9 mouse cellular contexts compared by ENCODE assay signal in genomic region chr4:140592217-140592759, GRCm38 (mm10).
DNase-seq lines count a peak whose midpoint lies in the region; ATAC-seq lines count a peak whose summit lies in the region.
"Had no signal": no experiment of that assay in that cellular context is flagged by ENCODE, and none has a peak within 500 bp of the region (broad histone marks: within the 10 kb centered on the region; RNA-seq: fewer than 3 reads in every experiment).

No protein-coding gene starts in this region.

- no peaks in the 10 kb centered on the region for H3K36me3 ChIP-seq in embryonic facial prominence, embryonic 11.5 days (replicated peaks; ENCODE audit: control insufficient read depth, insufficient read depth, low read depth, low read length)
- H3K36me3 ChIP-seq in heart, embryonic 15.5 days: peaks cover 22% of the 10 kb centered on the region
- H3K36me3 ChIP-seq in liver, embryonic 16.5 days (ENCODE audit: control insufficient read depth, insufficient read depth): peaks cover under 1% of the 10 kb centered on the region; the same call in 1 of the 2 replicates

- H3K4me1 ChIP-seq in embryonic facial prominence, embryonic 11.5 days (ENCODE audit: control insufficient read depth, insufficient read depth, low read length): no peaks in the 10 kb centered on the region
- H3K4me1 ChIP-seq in heart, embryonic 15.5 days (replicated peaks): peaks cover 3% of the 10 kb centered on the region; the same call in 1 of the 2 replicates
- H3K4me1 ChIP-seq in liver, embryonic 16.5 days (ENCODE audit: control insufficient read depth, low read depth, low read length): no peaks in the 10 kb centered on the region
- H3K4me1 ChIP-seq: embryonic facial prominence, embryonic 12.5 days had no signal

- peak; percentile 73 for DNase-seq in A20 (ENCODE audit: low read depth, low spot score)
- peak; percentile 88 for DNase-seq in adrenal gland, postnatal 25 days
- DNase-seq in embryonic facial prominence, embryonic 11.5 days (ENCODE audit: low spot score): peak; percentile 87
- peak; percentile 95 for DNase-seq in kidney, postnatal 10 days
- DNase-seq in ovary, adult 18-20 months (ENCODE audit: low spot score): peak; percentile 37
- peak; percentile 86 for DNase-seq in thymus, postnatal 0 days (ENCODE audit: low spot score)

- no peaks in the 10 kb centered on the region for H3K9me3 ChIP-seq in embryonic facial prominence, embryonic 11.5 days (replicated peaks; ENCODE audit: control insufficient read depth, low read length)
- H3K9me3 ChIP-seq in heart, embryonic 15.5 days (replicated peaks): no peaks in the 10 kb centered on the region
- H3K9me3 ChIP-seq in liver, embryonic 16.5 days (replicated peaks; ENCODE audit: control insufficient read depth, low read length): no peaks in the 10 kb centered on the region

- no peak overlapping the region for H3K9ac ChIP-seq in embryonic facial prominence, embryonic 11.5 days (replicated peaks; ENCODE audit: low read length)
- H3K9ac ChIP-seq in heart, embryonic 15.5 days: no peak overlapping the region
- H3K9ac ChIP-seq in liver, embryonic 16.5 days (ENCODE audit: low read depth, low read length): no peak overlapping the region
- H3K9ac ChIP-seq: embryonic facial prominence, embryonic 12.5 days had no signal

- no peaks in the 10 kb centered on the region for H3K27me3 ChIP-seq in embryonic facial prominence, embryonic 11.5 days (ENCODE audit: control insufficient read depth, insufficient read depth, low read length)
- H3K27me3 ChIP-seq in heart, embryonic 15.5 days: no peaks in the 10 kb centered on the region
- no peaks in the 10 kb centered on the region for H3K27me3 ChIP-seq in liver, embryonic 16.5 days (ENCODE audit: control insufficient read depth, insufficient read depth, low read depth, low read length)
- H3K27me3 ChIP-seq: embryonic facial prominence, embryonic 12.5 days had no signal

- 23% methylated on average over 11 of the region's 11 CpGs for WGBS in embryonic facial prominence, embryonic 11.5 days
- 27% methylated on average over 11 of the region's 11 CpGs for WGBS in heart, embryonic 15.5 days
- WGBS in liver, embryonic 16.5 days (ENCODE audit: insufficient replicate concordance): 19% methylated on average over 11 of the region's 11 CpGs

- H3K4me2 ChIP-seq in embryonic facial prominence, embryonic 11.5 days (ENCODE audit: low read depth, low read length): no peak overlapping the region
- no peak overlapping the region for H3K4me2 ChIP-seq in heart, embryonic 15.5 days
- no peak overlapping the region for H3K4me2 ChIP-seq in liver, embryonic 16.5 days (ENCODE audit: low read depth, low read length)
- H3K4me2 ChIP-seq: embryonic facial prominence, embryonic 12.5 days had no signal

- no peak overlapping the region for H3K27ac ChIP-seq in embryonic facial prominence, embryonic 11.5 days (replicated peaks; ENCODE audit: low read depth, low read length)
- H3K27ac ChIP-seq in heart, embryonic 15.5 days: no peak overlapping the region
- H3K27ac ChIP-seq in liver, embryonic 16.5 days (ENCODE audit: low read length): no peak overlapping the region
- H3K27ac ChIP-seq: embryonic facial prominence, embryonic 12.5 days had no signal

- H3K4me3 ChIP-seq in embryonic facial prominence, embryonic 11.5 days (ENCODE audit: low read depth, low read length): no peak overlapping the region
- no peak overlapping the region for H3K4me3 ChIP-seq in heart, embryonic 15.5 days
- H3K4me3 ChIP-seq in liver, embryonic 16.5 days (ENCODE audit: low read depth, low read length): no peak overlapping the region
- H3K4me3 ChIP-seq: embryonic facial prominence, embryonic 12.5 days had no signal

- ATAC-seq in embryonic facial prominence, embryonic 11.5 days (replicated peaks; ENCODE audit: insufficient number of reproducible peaks, low FRiP score, low TSS enrichment, low read depth): 0 out of 2 replicates have a peak, but pooled peaks have one; percentile 44
- ATAC-seq in heart, embryonic 15.5 days (replicated peaks; ENCODE audit: insufficient number of reproducible peaks, insufficient read depth, low FRiP score, low read depth): 0 out of 2 replicates have a peak, but pooled peaks have one; percentile 41
- 0 out of 2 replicates have a peak, but pooled peaks have one; percentile 13 for ATAC-seq in liver, embryonic 16.5 days (ENCODE audit: low read depth)

Comparison
In these comparisons a context has a peak if more than half of its experiments do, and no peak if none do; other contexts are left out.
1. DNase-seq: peak in every context shown above with its lines; median percentile 95 in kidney, postnatal 10 days; 88 in adrenal gland, postnatal 25 days; 87 in embryonic facial prominence, embryonic 11.5 days; 86 in thymus, postnatal 0 days; 73 in A20; 37 in ovary, adult 18-20 months.